Mouse (Mus musculus) bone marrow, adult 2 months (tissue): ENCODE measurements at regions not wholly inside any gene's neighbourhood (a gene's known extent, or its start where the extent isn't known, plus 50 kb on each side); places are given as distances from the start of the nearest gene placed in this dataset.

Experiments used
- H3K27ac ChIP-seq: fragments of 200-500 bp; 2 replicates; pipeline ENCODE4 v1.5.1; 2012; ENCODE audit warnings: low read depth, mild to moderate bottlenecking, control low read depth, inconsistent platforms, low read length; ENCODE audit not compliant: control insufficient read depth, poor library complexity, insufficient read depth
- H3K4me1 ChIP-seq: fragments of 200-500 bp; 2 replicates; pipeline ENCODE4 v1.6.1; 2011; ENCODE audit warnings: low read length; ENCODE audit not compliant: control insufficient read depth, insufficient read depth
- H3K4me3 ChIP-seq: fragments of 200-500 bp; replicated peaks from 2 replicates; pipeline ENCODE3; 2011; ENCODE audit warnings: mild to moderate bottlenecking, low read depth, low read length, control low read depth; ENCODE audit not compliant: control insufficient read depth
- CTCF ChIP-seq: fragments of 200-500 bp; IDR thresholded peaks from 2 replicates; pipeline ENCODE4 v1.5.1; 2011; ENCODE audit warnings: low read length, control low read depth; ENCODE audit not compliant: control insufficient read depth, insufficient read depth
- POLR2A ChIP-seq: fragments of 200-500 bp; IDR thresholded peaks from 2 replicates; pipeline ENCODE4 v1.6.1; 2011; ENCODE audit warnings: low read depth, mild to moderate bottlenecking, control low read depth, low read length, borderline replicate concordance; ENCODE audit not compliant: control insufficient read depth
- WGBS: fragments of 180-500 bp; shearing (Covaris S2); methylation state at CpG from one replicate; pipeline ENCODE4 v1.1.7; 2018; 5-methylcytosine and 5-hydroxymethylcytosine counted together

- WGBS: 73% methylated on average over 4 of the region's 4 CpGs
- no peak overlapping the region for H3K4me3 ChIP-seq
- TF ChIP-seq CTCF: no peak
- no peak for TF ChIP-seq POLR2A
- H3K4me1 ChIP-seq: no peaks in the 10 kb centered on the region
- no peak overlapping the region for H3K27ac ChIP-seq
These were observed 60.3 kb downstream of the Fzd1 start for GRCm38 (mm10) chr5:4697346-4698095.

GRCm38 (mm10) chr5:4696701-4697100, 61.1 kb downstream of the Fzd1 start:
- Histone ChIP-seq H3K4me3 (no peak overlapping the region), H3K27ac (no peak overlapping the region), H3K4me1 (no peaks in the 10 kb centered on the region)
- TF ChIP-seq CTCF: no peak
- no peak for TF ChIP-seq POLR2A

- 25% methylated on average over 2 of the region's 2 CpGs for WGBS
These were observed 68.7 kb downstream of the Fzd1 start for GRCm38 (mm10) chr5:4689130-4689529.

GRCm38 (mm10) chr5:4675316-4675715, 82.5 kb downstream of the Fzd1 start:
- Histone ChIP-seq H3K27ac (no peak overlapping the region), H3K4me3 (no peak overlapping the region), H3K4me1 (no peaks in the 10 kb centered on the region)
- TF ChIP-seq CTCF: no peak
- no peak for TF ChIP-seq POLR2A
- WGBS: 78% methylated on average over 2 of the region's 2 CpGs

More at GRCm38 (mm10) chr5:4689130-4689529, 68.7 kb downstream of the Fzd1 start:
- no peak for TF ChIP-seq POLR2A
- no peak for TF ChIP-seq CTCF
- no peak overlapping the region for H3K27ac ChIP-seq
- no peak overlapping the region for H3K4me3 ChIP-seq
- no peaks in the 10 kb centered on the region for H3K4me1 ChIP-seq

GRCm38 (mm10) chr5:4666381-4666780, 91.5 kb downstream of the Fzd1 start:
- WGBS: 78% methylated on average over 12 of the region's 12 CpGs
- Histone ChIP-seq H3K4me1 (no peaks in the 10 kb centered on the region), H3K4me3 (no peak overlapping the region), H3K27ac (no peak overlapping the region)
- TF ChIP-seq POLR2A (no peak), CTCF (no peak)

GRCm38 (mm10) chr5:4665978-4666377, 91.9 kb downstream of the Fzd1 start:
- no peak overlapping the region for H3K27ac ChIP-seq
- WGBS: 76% methylated on average over 9 of the region's 9 CpGs
- TF ChIP-seq CTCF (no peak), POLR2A (no peak)
- no peak overlapping the region for H3K4me3 ChIP-seq
- H3K4me1 ChIP-seq: no peaks in the 10 kb centered on the region

- 84% methylated on average over 4 of the region's 4 CpGs for WGBS
- Histone ChIP-seq H3K4me3 (no peak overlapping the region), H3K4me1 (no peaks in the 10 kb centered on the region)
These were observed 92.9 kb downstream of the Fzd1 start for GRCm38 (mm10) chr5:4664918-4665317.

GRCm38 (mm10) chr5:4664488-4664887, 93.3 kb downstream of the Fzd1 start:
- Histone ChIP-seq H3K27ac (no peak overlapping the region), H3K4me3 (no peak overlapping the region), H3K4me1 (no peaks in the 10 kb centered on the region)
- TF ChIP-seq CTCF: no peak
- TF ChIP-seq POLR2A: no peak
- 76% methylated on average over 10 of the region's 10 CpGs for WGBS

More at GRCm38 (mm10) chr5:4664918-4665317, 92.9 kb downstream of the Fzd1 start:
- TF ChIP-seq CTCF: no peak
- no peak overlapping the region for H3K27ac ChIP-seq

- TF ChIP-seq POLR2A: no peak
- no peak for TF ChIP-seq CTCF
- Histone ChIP-seq H3K27ac (no peak overlapping the region), H3K4me3 (no peak overlapping the region), H3K4me1 (no peaks in the 10 kb centered on the region)
- 78% methylated on average over 6 of the region's 6 CpGs for WGBS
These were observed 95.6 kb downstream of the Fzd1 start for GRCm38 (mm10) chr5:4662198-4662585.
